Mouse (Mus musculus) splenic B cell, adult 2 months (primary cell): Measurements from ENCODE around the gene Fcer1g.

Source experiments
- DNase-seq: peaks from one replicate; pipeline ENCODE4 v3.0.0-alpha.2; 2011; ENCODE audit warnings: low read depth, low spot score
- H3K27me3 ChIP-seq: 2 replicates; pipeline ENCODE4 v1.6.1; 2012; ENCODE audit warnings: mild to moderate bottlenecking, low read length, moderate library complexity, mixed read lengths; ENCODE audit not compliant: control insufficient read depth, poor library complexity, insufficient read depth, severe bottlenecking
- H3K36me3 ChIP-seq: 2 replicates; pipeline ENCODE4 v1.6.1; 2012; ENCODE audit warnings: mild to moderate bottlenecking, low read length, moderate library complexity, mixed read lengths; ENCODE audit not compliant: control insufficient read depth, poor library complexity, insufficient read depth, severe bottlenecking

Fcer1g gene

GRCm38 (mm10) chr1:171272086-171272485 lies 37.9 kb upstream of the Fcer1g start:
- H3K36me3 ChIP-seq: peaks cover 12% of the 10 kb centered on the region; the same call in 1 of the 2 replicates
- peak; percentile 44 for DNase-seq

GRCm38 (mm10) chr1:171271622-171272021 lies 37.5 kb upstream of the Fcer1g start:
- peaks cover 12% of the 10 kb centered on the region; the same call in 1 of the 2 replicates for H3K36me3 ChIP-seq
- DNase-seq: peak; percentile 24

More at GRCm38 (mm10) chr1:171272086-171272485, 37.9 kb upstream of the Fcer1g start:
- no peaks in the 10 kb centered on the region for H3K27me3 ChIP-seq

GRCm38 (mm10) chr1:171271196-171271595 lies 37.0 kb upstream of the Fcer1g start:
- Histone ChIP-seq H3K36me3 (peaks cover 10% of the 10 kb centered on the region; the same call in 1 of the 2 replicates), H3K27me3 (no peaks in the 10 kb centered on the region)
- DNase-seq: no peak

More at GRCm38 (mm10) chr1:171271622-171272021, 37.5 kb upstream of the Fcer1g start:
- no peaks in the 10 kb centered on the region for H3K27me3 ChIP-seq

- Histone ChIP-seq H3K27me3 (no peaks in the 10 kb centered on the region), H3K36me3 (peaks cover 7% of the 10 kb centered on the region; the same call in 1 of the 2 replicates)
- DNase-seq: no peak
Observed at GRCm38 (mm10) chr1:171270573-171270900, 36.4 kb upstream of the Fcer1g start.

GRCm38 (mm10) chr1:171269848-171270572 lies 35.8 kb upstream of the Fcer1g start, which contains the start of gene B4galt3:
B4galt3 (plus strand) TSS chr1:171270328.
- H3K27me3 ChIP-seq: no peaks in the 10 kb centered on the region
- H3K36me3 ChIP-seq: peaks cover 7% of the 10 kb centered on the region; the same call in 1 of the 2 replicates
- peak; percentile 93 for DNase-seq

GRCm38 (mm10) chr1:171268341-171268740 lies 34.2 kb upstream of the Fcer1g start:
- peaks cover 3% of the 10 kb centered on the region; the same call in 1 of the 2 replicates for H3K36me3 ChIP-seq
- no peak for DNase-seq
- H3K27me3 ChIP-seq: no peaks in the 10 kb centered on the region

GRCm38 (mm10) chr1:171265971-171266744 lies 32.0 kb upstream of the Fcer1g start:
- H3K27me3 ChIP-seq: no peaks in the 10 kb centered on the region
- no peaks in the 10 kb centered on the region for H3K36me3 ChIP-seq
- DNase-seq: no peak

GRCm38 (mm10) chr1:171263666-171264461 lies 29.7 kb upstream of the Fcer1g start:
- H3K36me3 ChIP-seq: no peaks in the 10 kb centered on the region
- no peak for DNase-seq
- no peaks in the 10 kb centered on the region for H3K27me3 ChIP-seq

- no peaks in the 10 kb centered on the region for H3K36me3 ChIP-seq
- DNase-seq: no peak
- H3K27me3 ChIP-seq: no peaks in the 10 kb centered on the region
Observed at GRCm38 (mm10) chr1:171263185-171263611, 29.0 kb upstream of the Fcer1g start.

- DNase-seq: no peak
- Histone ChIP-seq H3K36me3 (no peaks in the 10 kb centered on the region), H3K27me3 (no peaks in the 10 kb centered on the region)
Observed at GRCm38 (mm10) chr1:171262594-171263130, 28.5 kb upstream of the Fcer1g start.

- DNase-seq: no peak
- Histone ChIP-seq H3K36me3 (no peaks in the 10 kb centered on the region), H3K27me3 (no peaks in the 10 kb centered on the region)
Observed at GRCm38 (mm10) chr1:171260316-171260715, 26.2 kb upstream of the Fcer1g start.

- H3K36me3 ChIP-seq: no peaks in the 10 kb centered on the region
- H3K27me3 ChIP-seq: no peaks in the 10 kb centered on the region
- no peak for DNase-seq
Observed at GRCm38 (mm10) chr1:171258921-171259320, 24.8 kb upstream of the Fcer1g start.

GRCm38 (mm10) chr1:171257781-171258180 lies 23.6 kb upstream of the Fcer1g start:
- DNase-seq: no peak
- H3K27me3 ChIP-seq: no peaks in the 10 kb centered on the region
- no peaks in the 10 kb centered on the region for H3K36me3 ChIP-seq

- DNase-seq: peak; percentile 77
- Histone ChIP-seq H3K36me3 (no peaks in the 10 kb centered on the region), H3K27me3 (no peaks in the 10 kb centered on the region)
Observed at GRCm38 (mm10) chr1:171256937-171257548, 22.9 kb upstream of the Fcer1g start.
